Mouse (Mus musculus) ES-E14 (cell line): ENCODE results near the gene Tfpi.

Experiments used
- CHD2 ChIP-seq: IDR thresholded peaks from 2 replicates; pipeline ENCODE4 v1.6.1; 2014; ENCODE audit warnings: mild to moderate bottlenecking, low read depth, low read length, inconsistent platforms
- ZC3H11A ChIP-seq: IDR thresholded peaks from 2 replicates; pipeline ENCODE4 v1.6.1; 2012; ENCODE audit warnings: low read depth, mild to moderate bottlenecking, inconsistent platforms, low read length, borderline replicate concordance
- ZNF384 ChIP-seq: IDR thresholded peaks from 2 replicates; pipeline ENCODE4 v1.6.1; 2012; ENCODE audit warnings: low read depth, low read length, inconsistent platforms

- no peak for TF ChIP-seq ZC3H11A
- no peak for TF ChIP-seq CHD2
- TF ChIP-seq ZNF384 = peak; percentile 52; the same call in 1 of the 2 replicates
Measured at GRCm38 (mm10) chr2:84523103-84523865, 46.7 kb upstream of the Tfpi start.
